Mouse (Mus musculus) midbrain, embryonic 11.5 days (tissue): Measurements from ENCODE around the gene Crtac1. TPM values are rescaled to one million over a fixed set of nuclear protein-coding genes. Genes with fewer than 3 reads are reported as not detected.

Experiments
- ATAC-seq: fragments of 200-750 bp; cut with Nextera tagmentation; 2 replicates; pipeline ENCODE4 v1.8.0; 2017; ENCODE audit warnings: moderate TSS enrichment, moderate library complexity; ENCODE audit not compliant: low FRiP score
- DNase-seq: peaks from one replicate; pipeline ENCODE4 v3.0.0; 2015; ENCODE audit warnings: low spot score; ENCODE audit errors: missing footprints
- H3K27ac ChIP-seq: fragments of 300-500 bp; sonication (generic); 2 replicates; pipeline ENCODE4 v1.5.1; 2014; ENCODE audit warnings: low read depth, low read length
- H3K27me3 ChIP-seq: fragments of 300-500 bp; sonication (generic); 2 replicates; pipeline ENCODE4 v1.6.1; 2014; ENCODE audit warnings: mild to moderate bottlenecking, low read length, moderate library complexity, mixed read lengths; ENCODE audit not compliant: control insufficient read depth, insufficient read depth
- H3K36me3 ChIP-seq: fragments of 300-500 bp; sonication (generic); 2 replicates; pipeline ENCODE4 v1.6.1; 2014; ENCODE audit warnings: mild to moderate bottlenecking, low read length, moderate library complexity, mixed read lengths; ENCODE audit not compliant: control insufficient read depth, insufficient read depth
- H3K4me1 ChIP-seq: fragments of 300-500 bp; sonication (generic); 2 replicates; pipeline ENCODE4 v1.6.1; 2014; ENCODE audit warnings: low read length; ENCODE audit not compliant: control insufficient read depth, insufficient read depth
- H3K4me2 ChIP-seq: fragments of 300-500 bp; sonication (generic); 2 replicates; pipeline ENCODE4 v1.6.1; 2014; ENCODE audit warnings: mild to moderate bottlenecking, moderate library complexity
- H3K4me3 ChIP-seq: fragments of 300-500 bp; sonication (generic); 2 replicates; pipeline ENCODE4 v1.5.1; 2014; ENCODE audit warnings: low read depth, low read length
- H3K9ac ChIP-seq: fragments of 300-500 bp; sonication (generic); 2 replicates; pipeline ENCODE4 v1.6.1; 2014; ENCODE audit warnings: low read length
- H3K9me3 ChIP-seq: fragments of 300-500 bp; sonication (generic); 2 replicates; pipeline ENCODE4 v1.6.1; 2016; ENCODE audit warnings: low read length; ENCODE audit not compliant: control insufficient read depth
- WGBS: fragments of 180-500 bp; shearing (Covaris S2); extraction: QIAGEN DNeasy Blood & Tissue Kit; methylation state at CpG from one replicate; pipeline ENCODE4 v1.1.7; 2014; 5-methylcytosine and 5-hydroxymethylcytosine counted together
- polyA plus RNA-seq: library from polyadenylated mRNA; unstranded; fragments of >200 nt; fragmentation: Nextera tagmentation; extraction: Ambion mirVana; gene quantifications from 2 replicates; pipeline ENCODE4 v1.2.1, GENCODE M21; 2014

The Crtac1 gene
- polyA plus RNA-seq, 1 experiment from 2014 or later, result 3.3 TPM

DNA sequence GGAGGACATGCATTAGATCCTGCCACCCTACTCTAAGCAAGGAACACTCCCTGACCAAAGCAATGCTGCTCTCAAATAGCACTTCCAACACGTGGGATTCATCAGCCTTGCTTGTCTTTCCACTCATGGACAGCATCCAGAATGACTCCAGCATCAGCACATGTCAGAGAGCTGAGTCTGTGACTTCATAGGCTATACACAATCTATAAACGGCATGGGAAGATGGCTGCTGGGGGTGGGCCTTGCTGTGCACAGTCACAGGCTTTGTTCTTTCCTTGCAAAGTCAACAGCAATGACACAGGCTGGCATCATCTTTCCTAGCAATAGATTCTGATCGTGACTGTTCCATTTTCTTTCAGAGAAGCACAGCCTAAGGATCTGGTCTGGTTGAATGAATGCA, 31.6 kb downstream of the Crtac1 start:
- WGBS, result 66% methylated on average over 3 of the region's 3 CpGs
- DNase-seq, result no peak
- ATAC-seq, result no peak

DNA sequence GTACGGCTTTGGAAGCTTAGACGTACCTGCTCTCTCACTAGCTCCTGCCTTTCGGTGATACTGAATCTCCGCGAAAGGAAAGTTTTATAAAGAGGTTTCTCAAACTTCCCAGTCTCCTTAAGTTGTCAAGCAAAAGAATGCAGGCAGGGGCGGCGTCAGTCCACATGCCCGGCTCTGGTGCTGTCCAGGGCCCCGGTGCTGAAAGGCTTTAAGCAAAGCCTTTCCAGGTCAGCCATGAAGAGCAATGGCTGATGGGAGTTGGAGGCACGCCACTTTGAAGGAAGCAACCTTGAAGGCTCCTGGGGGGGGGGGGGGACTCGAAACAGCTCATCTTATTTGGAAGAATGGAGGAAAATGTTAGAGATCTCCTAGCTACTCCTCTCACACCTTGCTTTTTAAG, 34.3 kb downstream of the Crtac1 start:
- H3K9me3 ChIP-seq, result no peaks in the 10 kb centered on the region
- no peak overlapping the region for H3K27ac ChIP-seq
- H3K4me2 ChIP-seq, result no peak overlapping the region
- peaks cover 9% of the 10 kb centered on the region; the same call in 1 of the 2 replicates for H3K4me1 ChIP-seq
- H3K36me3 ChIP-seq, result no peaks in the 10 kb centered on the region
- DNase-seq (peak; percentile 94), ATAC-seq (no peak)
- WGBS, result 20% methylated on average over 10 of the region's 11 CpGs
- H3K27me3 ChIP-seq, result no peaks in the 10 kb centered on the region
- H3K9ac ChIP-seq, result no peak overlapping the region
- H3K4me3 ChIP-seq, result no peak overlapping the region

More for the DNA sequence above, 31.6 kb downstream of the Crtac1 start:
- Histone ChIP-seq H3K27ac (no peak overlapping the region), H3K4me2 (no peak overlapping the region), H3K9ac (no peak overlapping the region), H3K36me3 (no peaks in the 10 kb centered on the region), H3K4me1 (peaks cover 3% of the 10 kb centered on the region; the same call in 1 of the 2 replicates), H3K4me3 (no peak overlapping the region), H3K9me3 (no peaks in the 10 kb centered on the region), H3K27me3 (no peaks in the 10 kb centered on the region)

DNA sequence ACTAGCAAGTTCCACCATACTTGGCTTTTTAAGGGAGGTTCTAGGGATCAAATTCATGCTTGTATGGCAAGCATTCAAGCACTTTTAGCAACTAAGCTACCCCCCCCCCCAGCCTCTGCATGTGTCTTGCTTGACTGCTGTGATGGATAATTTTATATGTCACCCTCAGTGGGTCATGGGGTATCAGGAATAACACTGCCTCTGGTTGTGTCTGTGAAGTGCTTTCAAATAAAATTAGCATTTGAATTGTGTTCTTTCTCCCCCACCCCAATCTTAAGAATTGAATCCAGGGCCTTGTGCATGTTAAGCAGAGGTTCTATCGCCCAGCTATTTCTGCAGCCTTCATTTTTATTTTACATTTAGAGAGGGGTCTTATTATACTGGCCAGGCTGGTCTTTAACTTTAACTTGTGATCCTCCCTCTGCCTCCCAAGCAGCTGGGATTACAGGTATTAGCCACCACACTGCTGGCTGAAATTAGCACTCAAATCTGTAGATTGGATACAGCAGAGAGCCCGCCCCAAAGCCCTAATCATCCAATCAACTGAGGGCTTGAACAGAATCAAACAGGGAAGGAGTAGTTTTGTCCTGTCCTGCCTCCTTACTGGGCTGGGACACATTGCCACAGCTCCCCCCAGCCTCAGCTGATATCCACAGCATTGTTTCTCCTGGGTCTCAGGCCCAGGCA, 36.6 kb downstream of the Crtac1 start:
- Histone ChIP-seq H3K9ac (no peak overlapping the region), H3K4me1 (peaks cover 9% of the 10 kb centered on the region; the same call in 1 of the 2 replicates), H3K27ac (no peak overlapping the region), H3K36me3 (no peaks in the 10 kb centered on the region), H3K4me3 (no peak overlapping the region), H3K27me3 (no peaks in the 10 kb centered on the region), H3K9me3 (no peaks in the 10 kb centered on the region), H3K4me2 (no peak overlapping the region)
- DNase-seq, result no peak
- ATAC-seq, result no peak
- 57% methylated on average over 2 of the region's 2 CpGs for WGBS

DNA sequence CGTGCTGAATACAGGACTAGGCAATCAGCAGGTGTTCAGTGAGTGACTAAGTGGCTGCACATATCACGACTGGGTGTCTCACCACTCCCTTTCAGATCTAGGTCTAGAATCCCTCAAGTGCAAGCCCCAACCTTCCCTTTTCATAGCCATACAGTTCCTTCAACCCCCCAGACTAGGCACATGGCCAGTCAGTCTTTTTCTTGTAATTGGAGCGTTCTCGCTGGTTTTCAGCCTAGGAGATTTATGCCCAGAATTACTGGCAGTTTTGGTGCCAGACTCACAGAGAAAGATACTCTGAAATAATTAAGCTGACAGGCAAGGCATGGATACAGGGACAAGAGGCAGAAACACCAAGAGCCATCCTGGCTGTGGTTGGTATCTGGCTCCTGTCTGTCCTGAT, 37.7 kb downstream of the Crtac1 start:
- Histone ChIP-seq H3K36me3 (no peaks in the 10 kb centered on the region), H3K27ac (no peak overlapping the region), H3K9me3 (no peaks in the 10 kb centered on the region), H3K4me3 (no peak overlapping the region), H3K9ac (no peak overlapping the region), H3K4me2 (no peak overlapping the region), H3K4me1 (peaks cover 9% of the 10 kb centered on the region; the same call in 1 of the 2 replicates), H3K27me3 (no peaks in the 10 kb centered on the region)
- ATAC-seq (no peak), DNase-seq (no peak)
- WGBS, result 88% methylated on average over 4 of the region's 4 CpGs

DNA sequence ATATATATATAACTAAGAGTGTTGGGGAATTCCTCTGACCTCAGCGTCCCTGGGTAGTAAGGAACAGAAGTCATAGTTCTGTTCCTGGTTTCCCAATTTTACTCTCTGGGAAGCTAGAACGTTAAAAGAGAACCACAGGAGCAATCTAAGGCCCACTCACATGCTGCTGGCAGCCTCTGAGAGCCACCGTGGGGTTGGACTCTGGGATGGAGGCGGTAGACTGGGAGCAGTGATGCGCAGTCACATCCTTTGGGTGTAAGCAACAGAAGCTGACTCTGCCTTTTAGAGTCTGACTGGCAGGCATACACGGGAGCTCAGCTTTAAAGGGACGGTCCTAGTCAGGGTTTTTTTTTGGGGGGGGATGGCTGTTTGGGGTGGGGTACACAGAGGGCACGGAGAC, 39.5 kb downstream of the Crtac1 start:
- Histone ChIP-seq H3K4me2 (no peak overlapping the region), H3K27ac (no peak overlapping the region), H3K4me3 (no peak overlapping the region), H3K4me1 (peaks cover 9% of the 10 kb centered on the region; the same call in 1 of the 2 replicates), H3K36me3 (no peaks in the 10 kb centered on the region), H3K9ac (no peak overlapping the region), H3K27me3 (no peaks in the 10 kb centered on the region), H3K9me3 (no peaks in the 10 kb centered on the region)
- no peak for ATAC-seq
- WGBS, result 88% methylated on average over 8 of the region's 8 CpGs
- no peak for DNase-seq

DNA sequence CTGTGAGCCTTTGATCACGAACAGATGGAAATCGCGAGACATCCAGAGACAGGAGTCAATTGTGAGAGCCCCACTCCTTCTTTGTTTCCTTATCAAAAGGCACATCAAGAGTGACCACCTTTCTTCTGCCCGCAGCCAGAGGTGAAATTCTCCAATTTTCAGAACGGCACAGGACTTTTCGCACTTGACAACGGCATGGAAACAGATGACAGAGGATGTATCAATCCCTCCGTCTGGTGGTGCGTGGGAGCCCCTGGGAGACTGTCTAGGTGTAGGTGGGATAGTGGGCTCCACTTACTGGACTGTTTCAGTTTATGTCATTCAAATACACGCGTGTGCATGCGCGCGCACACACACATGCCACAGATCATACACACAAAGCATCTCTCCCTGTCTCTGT, 42.0 kb downstream of the Crtac1 start:
- Histone ChIP-seq H3K9me3 (no peaks in the 10 kb centered on the region), H3K4me2 (no peak overlapping the region), H3K27ac (no peak overlapping the region), H3K4me3 (no peak overlapping the region), H3K4me1 (peaks cover 12% of the 10 kb centered on the region), H3K9ac (no peak overlapping the region), H3K36me3 (no peaks in the 10 kb centered on the region), H3K27me3 (no peaks in the 10 kb centered on the region)
- no peak for DNase-seq
- 87% methylated on average over 14 of the region's 14 CpGs for WGBS
- no peak for ATAC-seq

DNA sequence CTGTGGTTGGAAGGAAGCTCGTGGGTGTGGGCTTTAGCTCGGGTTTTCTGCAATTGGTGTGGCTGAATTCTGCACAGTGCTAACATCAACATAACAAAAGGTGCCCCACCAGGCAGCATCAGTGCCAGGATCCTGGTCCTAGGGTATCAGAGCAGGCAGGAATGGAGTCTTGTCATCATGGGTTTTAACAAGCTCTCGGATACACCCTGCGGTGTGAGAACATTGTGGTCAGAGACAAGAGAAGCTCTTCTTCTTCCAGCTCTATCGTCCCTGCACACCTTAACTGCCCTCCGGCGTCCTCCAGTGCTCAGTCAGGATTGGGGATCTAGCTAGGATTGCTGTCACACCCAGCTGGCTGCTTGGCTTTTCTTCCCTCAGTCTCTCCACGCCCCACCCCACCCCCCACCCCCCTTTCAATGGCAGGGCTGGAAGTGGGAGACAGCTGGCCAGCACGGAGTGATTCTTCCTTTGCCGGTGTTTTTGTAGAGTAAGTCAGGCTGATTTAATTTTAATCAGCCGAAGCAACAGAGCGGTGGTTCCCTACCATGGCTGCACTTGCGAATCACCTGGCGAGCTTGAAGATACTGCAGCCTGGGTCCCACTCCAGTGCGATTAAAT, 46.5 kb downstream of the Crtac1 start:
- DNase-seq (no peak), ATAC-seq (peak; percentile 49)
- WGBS, result 8% methylated on average over 15 of the region's 15 CpGs
- no peak overlapping the region for H3K4me3 ChIP-seq
- no peak overlapping the region for H3K9ac ChIP-seq
- no peaks in the 10 kb centered on the region for H3K27me3 ChIP-seq
- no peak overlapping the region for H3K27ac ChIP-seq
- peaks cover 14% of the 10 kb centered on the region for H3K4me1 ChIP-seq
- no peaks in the 10 kb centered on the region for H3K36me3 ChIP-seq
- H3K4me2 ChIP-seq, result peak overlapping the region; percentile 33
- no peaks in the 10 kb centered on the region for H3K9me3 ChIP-seq

DNA sequence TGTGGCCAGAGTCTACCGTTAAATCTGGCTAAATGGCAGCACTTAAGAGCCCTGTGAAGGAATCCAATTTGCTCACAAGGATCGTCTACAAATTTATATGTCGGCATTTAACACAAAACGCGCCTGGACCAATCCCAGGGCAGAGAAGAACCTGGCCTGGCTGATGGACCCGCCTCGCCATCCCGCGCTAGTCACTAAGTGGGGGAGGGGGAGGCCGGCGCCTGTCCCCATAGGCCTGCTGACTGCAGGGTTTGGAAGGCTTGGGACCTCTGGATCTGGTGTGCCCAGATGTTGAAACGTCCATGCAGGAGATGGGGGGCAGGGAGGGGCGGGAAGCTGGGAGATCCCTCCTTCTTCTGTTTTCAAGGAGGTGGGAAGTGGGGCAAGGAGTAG, 50.6 kb downstream of the Crtac1 start:
- peak; percentile 75 for ATAC-seq
- no peak for DNase-seq
- Histone ChIP-seq H3K4me3 (peak overlapping the region; percentile 38), H3K27ac (no peak overlapping the region), H3K9ac (peak overlapping the region; percentile 71), H3K27me3 (no peaks in the 10 kb centered on the region), H3K36me3 (no peaks in the 10 kb centered on the region), H3K4me1 (peaks cover 14% of the 10 kb centered on the region), H3K9me3 (no peaks in the 10 kb centered on the region), H3K4me2 (peak overlapping the region; percentile 73)
- WGBS, result under 1% methylated on average over 13 of the region's 13 CpGs

DNA sequence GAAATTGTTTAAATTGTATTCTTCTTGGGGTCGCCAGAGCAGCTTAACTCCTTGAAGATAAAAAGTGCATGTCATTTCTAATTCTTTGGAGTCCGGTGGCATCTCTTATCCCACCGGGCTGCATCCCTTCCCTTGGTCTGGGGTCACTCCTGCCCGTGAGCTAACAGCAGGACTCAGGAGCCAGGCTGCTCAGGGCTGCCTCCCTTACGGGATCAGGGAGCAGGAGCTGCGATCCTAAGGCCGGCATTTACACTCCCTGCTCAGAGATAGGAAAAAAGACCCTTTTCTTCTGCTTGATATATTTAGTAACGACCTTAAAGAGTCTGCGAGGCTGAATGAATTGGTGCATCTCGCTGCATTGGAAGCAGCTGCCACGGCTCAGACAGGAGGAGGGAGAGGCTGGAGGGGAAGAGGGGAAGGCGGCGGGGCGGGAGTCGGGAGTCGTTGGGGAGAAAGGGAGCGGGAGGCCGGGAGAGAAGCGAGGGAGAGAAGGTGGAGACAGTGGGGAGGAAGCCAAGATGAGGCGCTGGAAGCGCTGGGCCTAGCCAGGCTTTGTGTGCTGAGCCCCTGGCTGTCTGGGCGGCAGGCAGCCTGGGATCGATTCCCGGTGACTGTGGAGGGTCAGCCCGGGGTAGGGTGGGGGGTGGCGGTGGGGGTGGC, 51.1 kb downstream of the Crtac1 start:
- H3K9ac ChIP-seq, result peak overlapping the region; percentile 71
- H3K27me3 ChIP-seq, result no peaks in the 10 kb centered on the region
- H3K9me3 ChIP-seq, result no peaks in the 10 kb centered on the region
- peak overlapping the region; percentile 38 for H3K4me3 ChIP-seq
- peaks cover 13% of the 10 kb centered on the region for H3K4me1 ChIP-seq
- ATAC-seq (peak; percentile 64), DNase-seq (peak; percentile 92)
- H3K36me3 ChIP-seq, result no peaks in the 10 kb centered on the region
- under 1% methylated on average over 25 of the region's 26 CpGs for WGBS
- no peak overlapping the region for H3K27ac ChIP-seq
- peak overlapping the region; percentile 73 for H3K4me2 ChIP-seq
